Mouse (Mus musculus) hindbrain, embryonic 10.5 days (tissue): ENCODE results near the gene Hacl1. TPM values are rescaled to one million over a fixed set of nuclear protein-coding genes. Genes with fewer than 3 reads are reported as not detected.

Experiments
- DNase-seq: peaks from one replicate; pipeline ENCODE4 v3.0.0-alpha.2; 2017; ENCODE audit warnings: low spot score
- H3K27ac ChIP-seq: fragments of 300-500 bp; sonication (generic); 2 replicates; pipeline ENCODE4 v1.5.1; 2016; ENCODE audit warnings: mild to moderate bottlenecking, moderate library complexity
- H3K27me3 ChIP-seq: fragments of 300-500 bp; sonication (generic); 2 replicates; pipeline ENCODE4 v1.6.1; 2016; ENCODE audit warnings: mild to moderate bottlenecking; ENCODE audit not compliant: poor library complexity, insufficient read depth, severe bottlenecking
- H3K36me3 ChIP-seq: fragments of 300-500 bp; sonication (generic); 2 replicates; pipeline ENCODE4 v1.6.1; 2016; ENCODE audit warnings: mild to moderate bottlenecking, moderate library complexity
- H3K4me1 ChIP-seq: fragments of 300-500 bp; sonication (generic); replicated peaks from 2 replicates; pipeline ENCODE4 v1.6.1; 2016; ENCODE audit warnings: mild to moderate bottlenecking
- H3K4me3 ChIP-seq: fragments of 300-500 bp; sonication (generic); 2 replicates; pipeline ENCODE4 v1.5.1; 2016; ENCODE audit warnings: mild to moderate bottlenecking, moderate library complexity
- H3K9me3 ChIP-seq: fragments of 300-500 bp; sonication (generic); 2 replicates; pipeline ENCODE4 v1.6.1; 2016; ENCODE audit warnings: mild to moderate bottlenecking, moderate library complexity
- WGBS: fragments of 180-500 bp; shearing (Covaris S2); methylation state at CpG from one replicate; pipeline ENCODE4 v1.1.7; 2016; 5-methylcytosine and 5-hydroxymethylcytosine counted together
- polyA plus RNA-seq: library from polyadenylated mRNA; unstranded; fragments of >200 nt; fragmentation: Nextera tagmentation; extraction: Ambion mirVana; gene quantifications from 2 replicates; pipeline ENCODE4 v1.2.1, GENCODE M21; 2016

Hacl1 gene
- polyA plus RNA-seq, 1 experiment from 2014 or later, result 8.2 TPM

GRCm38 (mm10) chr14:31644931-31645547 is 4.0 kb upstream of the Hacl1 start:
- WGBS, result 71% methylated on average over 3 of the region's 3 CpGs
- H3K27ac ChIP-seq, result no peak overlapping the region

GRCm38 (mm10) chr14:31644183-31644830 is 3.2 kb upstream of the Hacl1 start:
- H3K27me3 ChIP-seq, result no peaks in the 10 kb centered on the region
- no peaks in the 10 kb centered on the region for H3K9me3 ChIP-seq
- 93% methylated on average over 5 of the region's 5 CpGs for WGBS
- H3K4me3 ChIP-seq, result no peak overlapping the region
- no peak overlapping the region for H3K27ac ChIP-seq
- DNase-seq, result no peak
- H3K36me3 ChIP-seq, result no peaks in the 10 kb centered on the region
- peaks cover 17% of the 10 kb centered on the region for H3K4me1 ChIP-seq

More at GRCm38 (mm10) chr14:31644931-31645547, 4.0 kb upstream of the Hacl1 start:
- Histone ChIP-seq H3K9me3 (no peaks in the 10 kb centered on the region), H3K4me1 (peaks cover 14% of the 10 kb centered on the region), H3K27me3 (no peaks in the 10 kb centered on the region), H3K36me3 (no peaks in the 10 kb centered on the region), H3K4me3 (no peak overlapping the region)
- DNase-seq, result no peak

- Histone ChIP-seq H3K4me3 (peak overlapping the region; percentile 77), H3K4me1 (peaks cover 17% of the 10 kb centered on the region), H3K36me3 (no peaks in the 10 kb centered on the region), H3K27ac (peak overlapping the region; percentile 93), H3K9me3 (no peaks in the 10 kb centered on the region), H3K27me3 (no peaks in the 10 kb centered on the region)
- 72% methylated on average over 9 of the region's 9 CpGs for WGBS
- no peak for DNase-seq
Observed at GRCm38 (mm10) chr14:31641506-31642155, 545 bp upstream of the Hacl1 start.

GRCm38 (mm10) chr14:31640346-31640889 is 668 bp downstream of the Hacl1 start, which contains the start of gene Gm49387:
Gene Gm49387, minus strand, starts transcription at chr14:31640878.
- 4% methylated on average over 26 of the region's 26 CpGs for WGBS
- Histone ChIP-seq H3K27me3 (no peaks in the 10 kb centered on the region), H3K27ac (peak within 1 kb of the TSS; percentile 93), H3K36me3 (no peaks in the 10 kb centered on the region), H3K9me3 (no peaks in the 10 kb centered on the region), H3K4me3 (peak within 1 kb of the TSS; percentile 77), H3K4me1 (peaks cover 17% of the 10 kb centered on the region)
- no peak for DNase-seq

- no peak for DNase-seq
- Histone ChIP-seq H3K4me1 (peaks cover 8% of the 10 kb centered on the region; the same call in 1 of the 2 replicates), H3K36me3 (no peaks in the 10 kb centered on the region), H3K27me3 (no peaks in the 10 kb centered on the region), H3K9me3 (no peaks in the 10 kb centered on the region), H3K4me3 (no peak overlapping the region), H3K27ac (no peak overlapping the region)
- 55% methylated on average over 7 of the region's 7 CpGs for whole genome bisulfite sequencing
Observed at GRCm38 (mm10) chr14:31630677-31631076, 10.4 kb downstream of the Hacl1 start.

GRCm38 (mm10) chr14:31622748-31623147 is 18.3 kb downstream of the Hacl1 start:
- Histone ChIP-seq H3K4me1 (no peaks in the 10 kb centered on the region), H3K27ac (no peak overlapping the region), H3K4me3 (no peak overlapping the region), H3K9me3 (no peaks in the 10 kb centered on the region), H3K27me3 (no peaks in the 10 kb centered on the region), H3K36me3 (no peaks in the 10 kb centered on the region)
- 87% methylated on average over 12 of the region's 12 CpGs for WGBS
- no peak for DNase-seq

- Histone ChIP-seq H3K27me3 (no peaks in the 10 kb centered on the region), H3K36me3 (no peaks in the 10 kb centered on the region), H3K9me3 (no peaks in the 10 kb centered on the region), H3K4me3 (no peak overlapping the region), H3K4me1 (no peaks in the 10 kb centered on the region), H3K27ac (no peak overlapping the region)
- DNase-seq, result no peak
- 84% methylated on average over 9 of the region's 9 CpGs for WGBS
Observed at GRCm38 (mm10) chr14:31620591-31621223, 20.4 kb downstream of the Hacl1 start.

- Histone ChIP-seq H3K27ac (no peak overlapping the region), H3K4me1 (0 out of 2 replicates have a peak, but pooled peaks cover 5% of the 10 kb centered on the region), H3K9me3 (no peaks in the 10 kb centered on the region), H3K36me3 (no peaks in the 10 kb centered on the region), H3K4me3 (no peak overlapping the region), H3K27me3 (no peaks in the 10 kb centered on the region)
- 86% methylated on average over 3 of the region's 3 CpGs for WGBS
- DNase-seq, result no peak
Observed at GRCm38 (mm10) chr14:31617997-31618396, 23.1 kb downstream of the Hacl1 start.

GRCm38 (mm10) chr14:31617204-31617603 is 23.9 kb downstream of the Hacl1 start:
- DNase-seq, result no peak
- H3K36me3 ChIP-seq, result no peaks in the 10 kb centered on the region
- no peak overlapping the region for H3K4me3 ChIP-seq
- WGBS, result 89% methylated on average over 9 of the region's 9 CpGs
- no peaks in the 10 kb centered on the region for H3K27me3 ChIP-seq
- no peak overlapping the region for H3K27ac ChIP-seq
- 0 out of 2 replicates have a peak, but pooled peaks cover 5% of the 10 kb centered on the region for H3K4me1 ChIP-seq
- no peaks in the 10 kb centered on the region for H3K9me3 ChIP-seq

- no peaks in the 10 kb centered on the region for H3K9me3 ChIP-seq
- 83% methylated on average over 5 of the region's 5 CpGs for WGBS
- no peak overlapping the region for H3K4me3 ChIP-seq
- H3K36me3 ChIP-seq, result no peaks in the 10 kb centered on the region
- H3K27ac ChIP-seq, result no peak overlapping the region
- H3K4me1 ChIP-seq, result 0 out of 2 replicates have a peak, but pooled peaks cover 5% of the 10 kb centered on the region
- no peak for DNase-seq
- no peaks in the 10 kb centered on the region for H3K27me3 ChIP-seq
Observed at GRCm38 (mm10) chr14:31613671-31614070, 27.4 kb downstream of the Hacl1 start.

GRCm38 (mm10) chr14:31611986-31612385 is 29.1 kb downstream of the Hacl1 start:
- Histone ChIP-seq H3K4me1 (0 out of 2 replicates have a peak, but pooled peaks cover 5% of the 10 kb centered on the region), H3K27me3 (no peaks in the 10 kb centered on the region), H3K36me3 (no peaks in the 10 kb centered on the region), H3K4me3 (no peak overlapping the region), H3K27ac (no peak overlapping the region), H3K9me3 (no peaks in the 10 kb centered on the region)
- WGBS, result 67% methylated on average over 4 of the region's 4 CpGs
- DNase-seq, result no peak

GRCm38 (mm10) chr14:31605514-31605913 is 35.6 kb downstream of the Hacl1 start:
- Histone ChIP-seq H3K4me1 (no peaks in the 10 kb centered on the region), H3K36me3 (no peaks in the 10 kb centered on the region), H3K27me3 (no peaks in the 10 kb centered on the region), H3K27ac (no peak overlapping the region), H3K4me3 (no peak overlapping the region), H3K9me3 (no peaks in the 10 kb centered on the region)
- no peak for DNase-seq
- WGBS, result 56% methylated on average over 6 of the region's 6 CpGs
